Mouse (Mus musculus): Measurements from ENCODE around the gene Rpl3l. TPM values are rescaled to one million over a fixed set of nuclear protein-coding genes. Genes with fewer than 3 reads are reported as not detected.

Rpl3l gene
- polyA plus RNA-seq, 1 experiment from 2014 or later = 2.4 TPM

- WGBS = 84% methylated on average over 7 of the region's 7 CpGs
- no peaks in the 10 kb centered on the region for H3K9me3 ChIP-seq (replicated peaks; ENCODE audit: control insufficient read depth, low read length)
- H3K27ac ChIP-seq (ENCODE audit: low read length) = peak overlapping the region; percentile 74
Measured at GRCm38 (mm10) chr17:24735446-24735845, 7.8 kb downstream of the Rpl3l start.

GRCm38 (mm10) chr17:24736330-24737051 is 8.9 kb downstream of the Rpl3l start, which contains the start of gene Msrb1:
Gene Msrb1, plus strand, starts transcription at chr17:24736642.
- peak within 1 kb of the TSS; percentile 84 for H3K4me3 ChIP-seq (ENCODE audit: low read length)
- H3K27me3 ChIP-seq (ENCODE audit: control insufficient read depth, insufficient read depth, low read length) = no peaks in the 10 kb centered on the region
- H3K9ac ChIP-seq (ENCODE audit: low read length) = peak within 1 kb of the TSS; percentile 82
- ATAC-seq (replicated peaks; ENCODE audit: extremely low read depth, insufficient read depth, low FRiP score) = peak; percentile 95
- 2% methylated on average over 28 of the region's 29 CpGs for WGBS
- H3K27ac ChIP-seq (ENCODE audit: low read length) = peak within 1 kb of the TSS; percentile 80
- no peaks in the 10 kb centered on the region for H3K9me3 ChIP-seq (replicated peaks; ENCODE audit: control insufficient read depth, low read length)
- peaks cover 9% of the 10 kb centered on the region; the same call in 1 of the 2 replicates for H3K36me3 ChIP-seq (ENCODE audit: control insufficient read depth, insufficient read depth)
- H3K4me1 ChIP-seq (ENCODE audit: control insufficient read depth, insufficient read depth, low read length) = peaks cover 19% of the 10 kb centered on the region
- H3K4me2 ChIP-seq (ENCODE audit: low read depth, low read length) = peak within 1 kb of the TSS; percentile 98

More at GRCm38 (mm10) chr17:24735446-24735845, 7.8 kb downstream of the Rpl3l start:
- Histone ChIP-seq H3K4me1 (ENCODE audit: control insufficient read depth, insufficient read depth, low read length) (peaks cover 19% of the 10 kb centered on the region), H3K4me3 (ENCODE audit: low read length) (no peak overlapping the region), H3K9ac (ENCODE audit: low read length) (no peak overlapping the region), H3K36me3 (ENCODE audit: control insufficient read depth, insufficient read depth) (peaks cover 7% of the 10 kb centered on the region; the same call in 1 of the 2 replicates), H3K27me3 (ENCODE audit: control insufficient read depth, insufficient read depth, low read length) (no peaks in the 10 kb centered on the region), H3K4me2 (ENCODE audit: low read depth, low read length) (no peak overlapping the region)
- ATAC-seq (replicated peaks; ENCODE audit: extremely low read depth, insufficient read depth, low FRiP score) = no peak

GRCm38 (mm10) chr17:24737135-24737810 is 9.7 kb downstream of the Rpl3l start:
- Histone ChIP-seq H3K4me2 (ENCODE audit: low read depth, low read length) (peak overlapping the region; percentile 98), H3K27me3 (ENCODE audit: control insufficient read depth, insufficient read depth, low read length) (no peaks in the 10 kb centered on the region), H3K9ac (ENCODE audit: low read length) (peak overlapping the region; percentile 82), H3K36me3 (ENCODE audit: control insufficient read depth, insufficient read depth) (peaks cover 9% of the 10 kb centered on the region; the same call in 1 of the 2 replicates), H3K27ac (ENCODE audit: low read length) (no peak overlapping the region), H3K9me3 (replicated peaks; ENCODE audit: control insufficient read depth, low read length) (no peaks in the 10 kb centered on the region), H3K4me1 (ENCODE audit: control insufficient read depth, insufficient read depth, low read length) (peaks cover 13% of the 10 kb centered on the region), H3K4me3 (ENCODE audit: low read length) (peak overlapping the region; percentile 84)
- WGBS = 20% methylated on average over 8 of the region's 8 CpGs
- ATAC-seq (replicated peaks; ENCODE audit: extremely low read depth, insufficient read depth, low FRiP score) = no peak

- H3K4me2 ChIP-seq (ENCODE audit: low read depth, low read length) = no peak overlapping the region
- H3K9ac ChIP-seq (ENCODE audit: low read length) = no peak overlapping the region
- no peaks in the 10 kb centered on the region for H3K9me3 ChIP-seq (replicated peaks; ENCODE audit: control insufficient read depth, low read length)
- H3K36me3 ChIP-seq (ENCODE audit: control insufficient read depth, insufficient read depth) = peaks cover 9% of the 10 kb centered on the region; the same call in 1 of the 2 replicates
- no peak overlapping the region for H3K27ac ChIP-seq (ENCODE audit: low read length)
- no peak overlapping the region for H3K4me3 ChIP-seq (ENCODE audit: low read length)
- H3K4me1 ChIP-seq (ENCODE audit: control insufficient read depth, insufficient read depth, low read length) = peaks cover 11% of the 10 kb centered on the region
- ATAC-seq (replicated peaks; ENCODE audit: extremely low read depth, insufficient read depth, low FRiP score) = no peak
- H3K27me3 ChIP-seq (ENCODE audit: control insufficient read depth, insufficient read depth, low read length) = no peaks in the 10 kb centered on the region
- WGBS = 83% methylated on average over 4 of the region's 4 CpGs
Measured at GRCm38 (mm10) chr17:24738238-24738637, 10.6 kb downstream of the Rpl3l start.

- peaks cover 11% of the 10 kb centered on the region for H3K4me1 ChIP-seq (ENCODE audit: control insufficient read depth, insufficient read depth, low read length)
- no peaks in the 10 kb centered on the region for H3K9me3 ChIP-seq (replicated peaks; ENCODE audit: control insufficient read depth, low read length)
- 82% methylated on average over 8 of the region's 8 CpGs for WGBS
- H3K27me3 ChIP-seq (ENCODE audit: control insufficient read depth, insufficient read depth, low read length) = no peaks in the 10 kb centered on the region
- no peak overlapping the region for H3K4me3 ChIP-seq (ENCODE audit: low read length)
- no peak overlapping the region for H3K27ac ChIP-seq (ENCODE audit: low read length)
- H3K4me2 ChIP-seq (ENCODE audit: low read depth, low read length) = no peak overlapping the region
- no peak overlapping the region for H3K9ac ChIP-seq (ENCODE audit: low read length)
- peaks cover 9% of the 10 kb centered on the region; the same call in 1 of the 2 replicates for H3K36me3 ChIP-seq (ENCODE audit: control insufficient read depth, insufficient read depth)
- ATAC-seq (replicated peaks; ENCODE audit: extremely low read depth, insufficient read depth, low FRiP score) = no peak
Measured at GRCm38 (mm10) chr17:24739926-24740325, 12.3 kb downstream of the Rpl3l start.

- H3K4me1 ChIP-seq (ENCODE audit: control insufficient read depth, insufficient read depth, low read length) = peaks cover 2% of the 10 kb centered on the region
- H3K9me3 ChIP-seq (replicated peaks; ENCODE audit: control insufficient read depth, low read length) = no peaks in the 10 kb centered on the region
- H3K36me3 ChIP-seq (ENCODE audit: control insufficient read depth, insufficient read depth) = peaks cover 9% of the 10 kb centered on the region; the same call in 1 of the 2 replicates
- H3K4me3 ChIP-seq (ENCODE audit: low read length) = no peak overlapping the region
- H3K27ac ChIP-seq (ENCODE audit: low read length) = no peak overlapping the region
- no peaks in the 10 kb centered on the region for H3K27me3 ChIP-seq (ENCODE audit: control insufficient read depth, insufficient read depth, low read length)
- no peak overlapping the region for H3K9ac ChIP-seq (ENCODE audit: low read length)
- no peak overlapping the region for H3K4me2 ChIP-seq (ENCODE audit: low read depth, low read length)
- no peak for ATAC-seq (replicated peaks; ENCODE audit: extremely low read depth, insufficient read depth, low FRiP score)
- 71% methylated on average over 8 of the region's 8 CpGs for WGBS
Measured at GRCm38 (mm10) chr17:24742307-24742706, 14.7 kb downstream of the Rpl3l start.

- ATAC-seq (replicated peaks; ENCODE audit: extremely low read depth, insufficient read depth, low FRiP score) = no peak
- Histone ChIP-seq H3K27me3 (ENCODE audit: control insufficient read depth, insufficient read depth, low read length) (no peaks in the 10 kb centered on the region), H3K9ac (ENCODE audit: low read length) (no peak overlapping the region), H3K27ac (ENCODE audit: low read length) (no peak overlapping the region), H3K4me2 (ENCODE audit: low read depth, low read length) (no peak overlapping the region), H3K4me1 (ENCODE audit: control insufficient read depth, insufficient read depth, low read length) (no peaks in the 10 kb centered on the region), H3K4me3 (ENCODE audit: low read length) (no peak overlapping the region), H3K36me3 (ENCODE audit: control insufficient read depth, insufficient read depth) (peaks cover 9% of the 10 kb centered on the region; the same call in 1 of the 2 replicates), H3K9me3 (replicated peaks; ENCODE audit: control insufficient read depth, low read length) (no peaks in the 10 kb centered on the region)
- WGBS = 68% methylated on average over 5 of the region's 5 CpGs
Measured at GRCm38 (mm10) chr17:24743896-24744295, 16.3 kb downstream of the Rpl3l start.

GRCm38 (mm10) chr17:24744381-24744780 is 16.8 kb downstream of the Rpl3l start:
- no peaks in the 10 kb centered on the region for H3K4me1 ChIP-seq (ENCODE audit: control insufficient read depth, insufficient read depth, low read length)
- ATAC-seq (replicated peaks; ENCODE audit: extremely low read depth, insufficient read depth, low FRiP score) = no peak
- 64% methylated on average over 3 of the region's 3 CpGs for WGBS
- no peak overlapping the region for H3K4me2 ChIP-seq (ENCODE audit: low read depth, low read length)
- H3K27me3 ChIP-seq (ENCODE audit: control insufficient read depth, insufficient read depth, low read length) = no peaks in the 10 kb centered on the region
- H3K36me3 ChIP-seq (ENCODE audit: control insufficient read depth, insufficient read depth) = peaks cover 9% of the 10 kb centered on the region; the same call in 1 of the 2 replicates
- H3K4me3 ChIP-seq (ENCODE audit: low read length) = no peak overlapping the region
- no peaks in the 10 kb centered on the region for H3K9me3 ChIP-seq (replicated peaks; ENCODE audit: control insufficient read depth, low read length)
- no peak overlapping the region for H3K27ac ChIP-seq (ENCODE audit: low read length)
- H3K9ac ChIP-seq (ENCODE audit: low read length) = no peak overlapping the region

All from heart, embryonic 16.5 days (tissue).